Mouse (Mus musculus) liver, embryonic 16.5 days (tissue): ENCODE results near the gene Mrpl42. TPM values are rescaled to one million over a fixed set of nuclear protein-coding genes. Genes with fewer than 3 reads are reported as not detected.

Source experiments
- ATAC-seq: fragments of 200-750 bp; cut with Nextera tagmentation; 2 replicates; pipeline ENCODE4 v1.8.0; 2017; ENCODE audit warnings: low read depth, mild to moderate bottlenecking, moderate number of reproducible peaks, moderate library complexity
- H3K27ac ChIP-seq: fragments of 300-500 bp; sonication (generic); 2 replicates; pipeline ENCODE4 v1.5.1; 2014; ENCODE audit warnings: mild to moderate bottlenecking, low read length
- H3K27me3 ChIP-seq: fragments of 300-500 bp; sonication (generic); 2 replicates; pipeline ENCODE4 v1.6.1; 2014; ENCODE audit warnings: low read depth, low read length, mixed read lengths; ENCODE audit not compliant: control insufficient read depth, insufficient read depth
- H3K36me3 ChIP-seq: fragments of 300-500 bp; sonication (generic); 2 replicates; pipeline ENCODE4 v1.6.1; 2014; ENCODE audit warnings: mild to moderate bottlenecking; ENCODE audit not compliant: control insufficient read depth, insufficient read depth
- H3K4me1 ChIP-seq: fragments of 300-500 bp; sonication (generic); 2 replicates; pipeline ENCODE4 v1.6.1; 2014; ENCODE audit warnings: low read depth, low read length, mixed read lengths; ENCODE audit not compliant: control insufficient read depth
- H3K4me2 ChIP-seq: fragments of 300-500 bp; sonication (generic); 2 replicates; pipeline ENCODE4 v1.6.1; 2014; ENCODE audit warnings: low read depth, low read length, mixed read lengths
- H3K4me3 ChIP-seq: fragments of 300-500 bp; sonication (generic); 2 replicates; pipeline ENCODE4 v1.5.1; 2014; ENCODE audit warnings: low read depth, mild to moderate bottlenecking, low read length
- H3K9ac ChIP-seq: fragments of 300-500 bp; sonication (generic); 2 replicates; pipeline ENCODE4 v1.6.1; 2014; ENCODE audit warnings: low read depth, low read length
- H3K9me3 ChIP-seq: fragments of 300-500 bp; sonication (generic); replicated peaks from 2 replicates; pipeline ENCODE4 v1.6.1; 2016; ENCODE audit warnings: low read length; ENCODE audit not compliant: control insufficient read depth
- WGBS: fragments of 180-500 bp; shearing (Covaris S2); extraction: QIAGEN DNeasy Blood & Tissue Kit; methylation state at CpG from one replicate; pipeline ENCODE4 v1.1.7; 2014; ENCODE audit not compliant: insufficient replicate concordance; 5-methylcytosine and 5-hydroxymethylcytosine counted together
- polyA plus RNA-seq: library from polyadenylated mRNA; unstranded; fragments of >200 nt; fragmentation: Nextera tagmentation; extraction: Ambion mirVana; gene quantifications from 2 replicates; pipeline ENCODE4 v1.2.1, GENCODE M21; 2015

Gene Mrpl42
- polyA plus RNA-seq, 1 experiment from 2014 or later: 145 TPM

DNA sequence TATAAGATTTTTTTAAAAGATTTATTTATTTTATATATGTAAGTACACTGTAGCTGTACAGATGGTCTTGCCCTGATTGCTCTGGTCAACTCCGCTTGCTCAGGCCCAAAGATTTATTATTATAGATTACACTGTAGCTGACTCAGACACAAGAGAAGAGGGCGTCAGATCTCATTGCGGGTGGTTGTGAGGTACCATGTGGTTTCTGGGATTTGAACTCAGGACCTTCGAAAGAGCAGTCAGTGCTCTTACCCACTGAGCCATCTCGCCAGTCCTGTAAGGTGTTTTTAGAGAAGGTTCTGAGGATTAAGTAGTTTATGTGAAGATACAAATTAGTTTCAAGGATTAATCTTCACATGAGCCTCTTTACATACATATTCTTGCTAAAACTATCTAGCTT lies 24.1 kb upstream of the Mrpl42 start:
- Histone ChIP-seq H3K4me3 (no peak overlapping the region), H3K4me2 (no peak overlapping the region), H3K36me3 (no peaks in the 10 kb centered on the region), H3K27me3 (no peaks in the 10 kb centered on the region), H3K4me1 (peaks cover 12% of the 10 kb centered on the region), H3K9ac (no peak overlapping the region), H3K27ac (no peak overlapping the region), H3K9me3 (no peaks in the 10 kb centered on the region)
- ATAC-seq: no peak
- 75% methylated on average over 5 of the region's 5 CpGs for WGBS

DNA sequence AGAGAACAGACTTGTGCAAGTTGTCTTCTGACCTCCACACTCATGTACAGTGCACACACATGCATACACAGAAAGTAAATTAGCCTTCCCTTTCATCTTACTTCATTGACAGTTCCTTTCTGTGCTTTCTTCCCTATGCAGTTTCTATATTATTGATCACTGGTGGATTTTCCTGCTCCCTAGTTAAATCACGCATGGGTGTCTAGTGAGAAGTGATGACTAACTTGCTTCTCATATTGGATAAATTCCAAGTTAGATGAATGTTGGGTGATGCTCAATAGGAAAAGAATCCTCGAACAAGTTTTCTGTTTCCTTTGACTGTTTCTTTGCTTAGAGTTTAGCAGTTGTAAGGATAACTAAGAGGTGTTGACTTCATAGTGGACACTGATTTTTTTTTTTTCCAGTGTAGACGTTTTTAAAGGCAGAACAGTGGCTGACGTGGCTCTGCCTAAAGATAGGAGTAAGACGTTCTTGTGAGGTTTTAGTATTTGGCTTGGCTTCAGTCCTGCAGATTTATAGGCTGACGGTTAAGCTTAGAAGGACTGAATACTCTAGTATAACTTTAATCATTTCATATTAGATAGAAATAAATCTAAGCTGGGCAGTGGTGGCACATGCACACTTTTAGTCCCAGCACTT lies 23.4 kb upstream of the Mrpl42 start:
- no peak overlapping the region for H3K9ac ChIP-seq
- 62% methylated on average over 6 of the region's 6 CpGs for WGBS
- no peak for ATAC-seq
- no peak overlapping the region for H3K4me3 ChIP-seq
- H3K36me3 ChIP-seq: no peaks in the 10 kb centered on the region
- H3K4me2 ChIP-seq: no peak overlapping the region
- peaks cover 12% of the 10 kb centered on the region for H3K4me1 ChIP-seq
- no peaks in the 10 kb centered on the region for H3K9me3 ChIP-seq
- H3K27ac ChIP-seq: no peak overlapping the region
- no peaks in the 10 kb centered on the region for H3K27me3 ChIP-seq

DNA sequence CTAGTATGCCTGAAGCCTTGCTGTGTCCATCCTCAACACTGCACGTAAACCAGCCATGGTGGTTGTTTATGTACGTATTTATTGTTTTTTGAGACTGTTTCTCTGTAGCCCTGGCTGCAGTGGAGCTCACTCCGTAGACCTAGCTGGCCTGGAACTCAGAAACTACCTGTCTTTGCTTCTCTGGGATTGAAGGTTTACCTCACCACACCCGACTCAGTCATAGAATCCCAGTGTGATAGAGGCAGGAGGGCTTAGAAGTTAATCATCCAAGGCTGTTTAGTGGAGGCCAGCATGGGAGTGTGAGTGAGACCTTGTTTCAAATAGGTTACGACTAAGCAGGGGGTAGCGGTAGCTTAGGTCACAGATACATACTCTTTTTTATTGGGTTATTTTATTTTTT lies 15.9 kb upstream of the Mrpl42 start:
- Histone ChIP-seq H3K36me3 (no peaks in the 10 kb centered on the region), H3K9me3 (no peaks in the 10 kb centered on the region), H3K4me3 (no peak overlapping the region), H3K4me1 (peaks cover 17% of the 10 kb centered on the region), H3K27ac (no peak overlapping the region), H3K27me3 (no peaks in the 10 kb centered on the region), H3K4me2 (no peak overlapping the region), H3K9ac (0 out of 2 replicates have a peak overlapping the region, but pooled peaks have one; percentile 18)
- 82% methylated on average over 6 of the region's 6 CpGs for WGBS
- ATAC-seq: no peak

DNA sequence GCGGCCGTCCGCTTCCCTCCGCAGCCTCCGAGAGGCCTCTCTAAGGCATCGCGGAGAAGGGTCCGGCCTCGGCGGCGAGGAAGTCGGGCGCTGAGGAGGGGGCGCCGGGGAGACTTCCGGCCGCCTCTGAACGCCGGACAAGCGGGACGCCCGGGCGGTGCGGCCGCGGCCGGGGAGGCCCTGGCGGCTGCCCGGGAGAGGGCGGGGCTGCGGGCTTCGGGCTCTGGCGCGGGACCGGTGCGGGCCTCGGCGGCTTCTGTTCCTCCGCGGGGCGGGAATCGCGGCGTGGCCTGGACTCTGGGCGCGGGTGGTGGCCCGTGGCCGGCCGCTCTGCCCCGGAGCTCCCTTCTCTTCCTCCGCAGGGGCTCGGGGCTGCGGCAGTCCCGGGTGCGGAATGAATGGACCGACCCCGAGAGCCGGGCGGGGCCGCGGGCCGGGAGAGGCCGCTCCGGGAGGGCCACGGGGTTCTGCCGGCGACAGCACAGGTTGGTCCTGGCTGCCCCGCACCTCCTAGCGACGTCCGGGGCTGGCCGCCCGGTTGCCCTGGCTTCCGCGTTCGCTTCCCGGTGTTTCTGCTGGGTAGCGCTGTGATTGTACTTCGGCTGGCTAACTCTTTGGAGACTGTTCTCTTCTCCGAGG lies 13.7 kb upstream of the Mrpl42 start:
- peaks cover 17% of the 10 kb centered on the region for H3K4me1 ChIP-seq
- under 1% methylated on average over 77 of the region's 80 CpGs for WGBS
- no peaks in the 10 kb centered on the region for H3K27me3 ChIP-seq
- peak overlapping the region; percentile 99 for H3K4me3 ChIP-seq
- peak overlapping the region; percentile 83 for H3K4me2 ChIP-seq
- no peaks in the 10 kb centered on the region for H3K36me3 ChIP-seq
- H3K9ac ChIP-seq: peak overlapping the region; percentile 98
- no peaks in the 10 kb centered on the region for H3K9me3 ChIP-seq
- H3K27ac ChIP-seq: peak overlapping the region; percentile 97
- ATAC-seq: peak; percentile 48

DNA sequence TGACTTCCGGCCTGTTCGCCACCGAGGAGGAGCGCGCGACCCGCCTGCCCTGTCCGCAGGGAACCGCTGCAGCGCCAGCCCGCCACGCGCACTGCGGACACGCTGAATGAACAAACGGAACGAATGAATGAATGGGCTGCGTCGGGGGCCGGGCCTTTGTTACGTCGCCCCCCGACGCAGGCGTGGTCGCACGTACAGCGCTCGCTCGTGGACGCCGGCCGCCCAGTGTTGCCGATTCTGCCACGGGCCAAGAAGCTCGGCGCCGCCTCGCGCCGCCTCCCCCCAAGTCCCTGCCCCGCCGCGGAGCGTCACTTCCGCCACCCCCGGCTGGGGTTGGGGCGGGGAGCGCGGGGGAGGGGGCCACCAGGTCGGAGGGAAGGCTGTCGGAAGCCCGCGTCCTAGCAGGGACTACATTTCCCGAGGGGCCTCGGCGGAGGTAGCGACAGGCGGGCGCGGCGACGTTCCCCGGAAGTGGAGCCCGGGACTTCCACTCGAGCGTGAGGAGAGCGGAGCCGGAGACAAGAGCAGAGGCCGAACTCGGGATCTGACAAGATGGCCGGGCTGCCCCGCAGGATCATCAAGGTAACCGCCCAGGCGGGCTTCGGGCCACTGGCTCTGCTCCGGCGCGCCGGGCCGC lies 13.0 kb upstream of the Mrpl42 start, which contains the start of gene Ube2n:
Ube2n (plus strand) TSS at position 490 of the 637 bp plus-strand sequence.
- peak; percentile 93 for ATAC-seq
- Histone ChIP-seq H3K36me3 (no peaks in the 10 kb centered on the region), H3K4me2 (peak within 1 kb of the TSS; percentile 83), H3K27ac (peak within 1 kb of the TSS; percentile 97), H3K9me3 (no peaks in the 10 kb centered on the region), H3K4me3 (peak within 1 kb of the TSS; percentile 99), H3K27me3 (no peaks in the 10 kb centered on the region), H3K4me1 (peaks cover 17% of the 10 kb centered on the region), H3K9ac (peak within 1 kb of the TSS; percentile 98)
- WGBS: under 1% methylated on average over 79 of the region's 81 CpGs

DNA sequence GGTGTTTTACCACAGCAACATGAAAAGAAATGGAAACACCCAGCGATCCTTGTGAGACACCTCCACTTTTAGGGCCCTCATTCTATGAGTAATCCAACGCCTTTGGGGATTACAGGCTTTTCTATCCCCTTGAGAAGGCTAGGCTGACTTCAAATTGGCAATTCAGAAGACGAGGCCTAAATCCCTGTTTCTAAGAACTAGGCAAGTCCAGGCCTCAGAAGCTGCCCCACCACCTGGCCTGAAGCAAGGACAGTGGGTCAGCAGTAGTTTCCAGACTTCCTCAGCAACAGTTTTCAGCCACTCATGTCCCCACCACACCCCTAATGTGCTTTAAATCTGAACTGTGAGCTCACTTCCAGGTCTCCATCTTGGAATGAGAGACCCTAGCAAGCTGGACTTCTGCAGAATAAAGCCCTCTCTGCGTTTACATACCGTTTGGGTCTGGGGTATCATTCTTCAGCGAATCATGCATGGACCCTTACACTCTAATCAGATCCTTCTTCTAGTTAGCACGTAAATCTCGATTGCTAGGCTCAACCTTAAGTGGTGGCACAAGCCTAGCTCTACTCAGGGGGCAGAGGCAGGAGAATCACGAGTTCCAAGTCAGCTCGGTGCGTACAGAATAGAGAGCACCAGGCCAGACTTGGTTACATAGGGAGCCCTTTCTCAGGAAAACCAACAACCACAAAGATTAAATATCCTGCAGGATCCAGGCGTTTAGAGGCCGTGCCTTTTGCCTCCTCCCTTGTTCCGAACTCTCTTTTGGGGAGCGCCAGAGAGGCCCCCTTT lies 12.2 kb upstream of the Mrpl42 start:
- Histone ChIP-seq H3K36me3 (no peaks in the 10 kb centered on the region), H3K27ac (peak overlapping the region; percentile 97), H3K9ac (peak overlapping the region; percentile 98), H3K4me2 (peak overlapping the region; percentile 83), H3K4me1 (peaks cover 17% of the 10 kb centered on the region), H3K9me3 (no peaks in the 10 kb centered on the region), H3K4me3 (peak overlapping the region; percentile 99), H3K27me3 (no peaks in the 10 kb centered on the region)
- 32% methylated on average over 15 of the region's 15 CpGs for WGBS
- ATAC-seq: no peak

DNA sequence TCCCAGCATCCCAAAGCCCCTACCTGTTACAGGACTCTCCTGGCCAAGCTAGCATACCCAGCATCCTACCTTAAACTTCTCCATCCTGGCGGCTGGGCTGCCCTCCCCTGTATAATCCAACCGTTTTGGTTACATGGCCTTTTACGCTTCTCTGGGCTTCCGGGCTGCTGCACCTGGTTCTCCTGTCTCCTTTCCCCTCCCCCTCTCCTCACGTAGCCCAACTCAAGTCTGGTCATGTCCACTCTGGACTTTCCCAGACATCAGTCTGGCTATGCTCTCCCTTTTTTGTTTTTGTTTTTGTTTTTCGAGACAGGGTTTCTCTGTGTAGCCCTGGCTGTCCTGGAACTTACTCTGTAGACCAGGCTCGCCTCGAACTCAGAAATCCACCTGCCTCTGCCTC lies 10.9 kb upstream of the Mrpl42 start:
- Histone ChIP-seq H3K4me2 (no peak overlapping the region), H3K4me1 (peaks cover 15% of the 10 kb centered on the region), H3K9ac (no peak overlapping the region), H3K9me3 (no peaks in the 10 kb centered on the region), H3K27ac (no peak overlapping the region), H3K4me3 (no peak overlapping the region), H3K27me3 (no peaks in the 10 kb centered on the region), H3K36me3 (no peaks in the 10 kb centered on the region)
- 68% methylated on average over 8 of the region's 8 CpGs for WGBS
- no peak for ATAC-seq

DNA sequence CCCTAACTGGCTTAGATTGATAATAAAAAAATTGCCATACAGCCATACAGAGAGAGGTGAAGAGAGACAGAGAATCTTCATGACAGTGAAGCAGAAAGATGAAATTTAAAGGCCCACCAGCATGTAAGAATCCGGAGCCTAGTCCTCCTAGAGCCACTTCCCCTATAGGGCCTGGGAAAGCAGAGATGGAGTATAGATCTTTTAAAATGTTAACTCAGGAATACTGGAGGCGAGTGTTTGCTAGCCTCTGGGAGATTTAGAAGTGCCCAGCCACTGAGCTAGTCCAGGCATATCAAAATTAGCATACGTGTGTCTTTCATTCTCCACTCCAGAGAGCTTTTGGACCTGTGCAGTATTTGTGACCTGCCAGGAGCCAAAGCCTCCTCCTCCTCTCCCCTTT lies 7.5 kb upstream of the Mrpl42 start:
- no peak for ATAC-seq

More for the DNA sequence above, 7.5 kb upstream of the Mrpl42 start:
- Histone ChIP-seq H3K36me3 (no peaks in the 10 kb centered on the region), H3K4me1 (peaks cover 6% of the 10 kb centered on the region), H3K9me3 (no peaks in the 10 kb centered on the region), H3K4me3 (no peak overlapping the region), H3K27ac (no peak overlapping the region), H3K4me2 (no peak overlapping the region), H3K9ac (no peak overlapping the region), H3K27me3 (no peaks in the 10 kb centered on the region)
- WGBS: 54% methylated on average over 3 of the region's 3 CpGs
